Mouse (Mus musculus): Measurements from ENCODE around the gene Cdc14a.
A peak's percentile ranks its signal among the peaks of the same experiment; 100 is the strongest.

Cdc14a gene

DNA sequence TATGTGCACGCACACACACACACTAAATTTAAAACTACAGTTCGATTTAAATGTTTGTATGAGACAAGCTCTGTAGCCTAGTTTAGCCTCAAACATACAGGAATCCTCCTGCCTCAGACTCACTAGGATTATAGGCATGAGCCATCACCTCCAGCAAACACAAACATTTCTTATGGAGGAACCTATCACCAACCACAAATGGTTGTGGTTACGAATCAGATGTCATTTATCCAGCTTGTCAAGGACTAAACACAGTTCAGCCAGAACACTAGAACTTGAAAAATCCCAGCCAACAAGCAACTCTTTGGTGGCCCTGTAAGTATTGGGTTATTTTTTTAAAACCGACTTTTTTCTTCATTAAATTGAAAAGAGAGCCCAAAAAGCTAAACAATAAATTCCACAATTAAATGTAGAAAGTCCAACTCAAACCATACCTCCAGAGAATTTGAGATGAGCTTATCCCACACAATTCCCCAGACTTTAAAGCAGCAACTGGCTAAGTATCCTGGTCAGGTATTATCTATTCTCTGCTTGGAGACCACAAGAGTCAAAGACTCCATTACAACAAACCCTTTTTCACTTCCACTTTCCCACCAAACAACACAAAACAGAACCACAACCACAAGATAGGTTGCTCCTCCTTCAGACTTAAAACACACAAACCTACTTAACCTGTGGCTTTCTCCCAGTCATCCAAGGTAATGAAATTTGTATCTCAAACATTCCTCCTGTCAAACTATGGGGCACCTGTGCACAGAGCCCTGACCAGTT is 10.7 kb downstream of the Cdc14a start:
- no peak for DNase-seq

- no peak for DNase-seq
Measured at GRCm38 (mm10) chr3:116410051-116410450, 13.8 kb downstream of the Cdc14a start.

DNA sequence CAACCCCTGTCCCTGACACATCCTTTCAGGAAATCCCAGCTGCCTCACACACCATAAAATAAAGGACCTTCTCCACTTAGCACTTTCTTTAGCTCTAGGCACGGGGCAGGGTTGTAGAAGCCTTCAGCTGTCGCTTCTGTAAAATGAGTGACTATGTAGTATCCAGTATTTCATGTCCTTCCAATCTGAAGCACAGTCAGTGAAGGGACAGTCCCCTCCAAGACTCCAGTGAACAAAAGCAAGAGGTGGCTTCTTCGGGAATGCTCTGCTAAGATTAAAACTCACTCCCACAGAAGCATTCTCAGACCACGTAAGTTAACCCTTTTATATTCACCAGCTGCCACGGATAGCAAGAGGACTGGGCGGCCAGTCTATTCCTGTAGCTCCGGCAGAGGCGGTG is 14.3 kb downstream of the Cdc14a start:
- DNase-seq, result no peak

DNA sequence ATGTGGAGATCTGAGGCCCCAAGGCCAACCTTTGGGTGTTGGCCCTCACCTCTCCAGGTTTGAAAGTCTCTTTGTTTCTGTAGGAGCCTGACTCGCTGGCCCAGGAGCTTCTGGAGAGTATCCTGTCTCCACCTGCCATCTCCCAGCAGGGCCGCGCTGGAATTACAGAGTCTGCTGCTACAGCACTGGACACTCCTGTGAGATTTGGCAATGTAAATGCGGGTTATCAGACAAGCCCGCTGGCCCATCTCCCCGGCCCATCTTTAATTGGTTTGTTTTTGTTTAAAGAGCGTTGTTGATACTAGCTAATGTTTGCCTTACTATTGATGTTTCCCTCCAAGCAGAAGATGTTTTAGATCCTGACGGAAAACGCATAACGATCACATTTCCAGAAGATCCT is 15.0 kb downstream of the Cdc14a start:
- DNase-seq, result no peak

- DNase-seq, result no peak
Measured at GRCm38 (mm10) chr3:116405516-116405915, 18.3 kb downstream of the Cdc14a start.

DNA sequence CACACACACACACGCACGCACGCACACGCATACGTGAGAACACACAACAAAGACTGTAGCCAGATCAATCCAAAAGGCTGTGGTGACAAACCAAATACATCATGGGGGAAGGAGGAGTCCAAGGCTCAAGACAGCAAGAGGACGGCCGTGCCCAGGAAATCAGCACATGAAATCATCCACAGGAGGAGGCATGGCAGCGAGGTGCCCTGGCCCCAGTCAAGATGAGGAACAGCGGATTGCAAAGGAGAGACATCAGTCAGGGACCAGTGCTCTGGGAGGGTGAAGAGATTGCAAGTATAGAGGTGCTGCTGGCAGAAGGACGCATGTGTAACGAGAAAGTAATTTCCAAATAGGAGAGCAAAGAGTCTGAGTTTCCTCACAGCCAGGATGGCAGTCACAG is 22.4 kb downstream of the Cdc14a start:
- DNase-seq, result no peak

- peak; percentile 18 for DNase-seq
Measured at GRCm38 (mm10) chr3:116399349-116400090, 24.3 kb downstream of the Cdc14a start.

DNA sequence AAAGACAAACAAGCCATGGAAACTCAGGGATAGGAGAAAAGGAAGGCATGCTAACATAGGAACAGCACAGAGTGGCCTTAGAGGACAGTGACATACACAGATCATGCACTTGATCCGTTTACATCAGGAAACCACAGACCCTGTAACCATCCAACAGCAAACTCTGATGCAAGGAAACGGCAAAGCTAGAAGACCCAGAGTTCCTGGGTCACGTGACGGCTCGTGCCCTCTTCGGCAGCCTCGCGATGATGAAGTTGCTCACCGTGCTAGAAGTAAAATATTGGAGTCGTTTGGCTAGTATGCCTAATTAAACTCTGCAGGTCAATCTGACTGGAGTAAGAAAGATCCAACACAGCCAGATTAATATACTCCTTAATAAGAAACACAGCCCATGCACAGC is 25.3 kb downstream of the Cdc14a start:
- no peak for DNase-seq

GRCm38 (mm10) chr3:116397976-116398375 is 25.9 kb downstream of the Cdc14a start:
- no peak for DNase-seq

- no peak for DNase-seq
Measured at GRCm38 (mm10) chr3:116397341-116397740, 26.5 kb downstream of the Cdc14a start.

DNA sequence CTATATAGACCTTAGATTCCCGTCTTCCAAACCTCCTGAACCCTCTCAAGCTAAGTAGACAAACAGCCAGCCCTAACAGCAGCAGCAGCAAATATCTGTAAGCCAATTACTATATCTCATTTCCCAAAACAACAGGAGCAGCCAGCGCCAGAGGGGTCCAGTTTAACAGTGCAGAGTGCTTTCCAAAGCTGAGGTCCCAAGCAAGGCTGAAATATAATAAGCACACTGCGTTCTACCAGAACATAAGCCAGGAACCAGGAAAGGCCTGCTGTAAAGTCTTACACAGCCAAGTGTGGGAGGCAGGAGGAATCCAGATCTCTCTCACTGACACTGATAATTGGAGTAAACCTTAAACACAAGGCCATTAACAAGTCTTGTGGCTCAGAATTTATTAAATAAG is 27.3 kb downstream of the Cdc14a start:
- no peak for DNase-seq

DNA sequence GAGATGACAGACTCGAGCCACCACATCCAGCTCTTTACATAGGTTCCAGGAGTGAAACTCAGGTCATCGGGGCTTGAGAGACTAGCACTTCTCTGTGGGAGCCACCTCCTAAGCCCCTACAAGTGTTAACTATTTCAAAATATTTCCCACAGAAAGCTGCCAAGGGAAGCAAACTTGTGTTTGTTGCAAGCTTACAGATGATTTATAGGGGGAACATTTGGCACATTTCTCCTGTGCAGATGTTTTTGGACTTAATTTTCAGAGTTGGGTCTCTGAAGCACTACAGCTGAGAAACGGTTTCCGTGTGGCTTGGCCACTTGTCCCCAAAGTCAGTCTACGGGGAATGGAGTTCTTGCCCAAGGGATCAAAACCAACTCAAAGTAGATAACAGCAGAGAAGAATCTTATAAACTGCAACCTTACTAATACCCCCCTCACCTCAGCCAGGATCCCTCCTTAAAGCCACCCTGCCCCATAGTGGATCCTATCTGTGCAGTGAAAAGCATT is 28.9 kb downstream of the Cdc14a start:
- DNase-seq, result no peak

GRCm38 (mm10) chr3:116391399-116391798 is 32.4 kb downstream of the Cdc14a start:
- DNase-seq, result no peak

DNA sequence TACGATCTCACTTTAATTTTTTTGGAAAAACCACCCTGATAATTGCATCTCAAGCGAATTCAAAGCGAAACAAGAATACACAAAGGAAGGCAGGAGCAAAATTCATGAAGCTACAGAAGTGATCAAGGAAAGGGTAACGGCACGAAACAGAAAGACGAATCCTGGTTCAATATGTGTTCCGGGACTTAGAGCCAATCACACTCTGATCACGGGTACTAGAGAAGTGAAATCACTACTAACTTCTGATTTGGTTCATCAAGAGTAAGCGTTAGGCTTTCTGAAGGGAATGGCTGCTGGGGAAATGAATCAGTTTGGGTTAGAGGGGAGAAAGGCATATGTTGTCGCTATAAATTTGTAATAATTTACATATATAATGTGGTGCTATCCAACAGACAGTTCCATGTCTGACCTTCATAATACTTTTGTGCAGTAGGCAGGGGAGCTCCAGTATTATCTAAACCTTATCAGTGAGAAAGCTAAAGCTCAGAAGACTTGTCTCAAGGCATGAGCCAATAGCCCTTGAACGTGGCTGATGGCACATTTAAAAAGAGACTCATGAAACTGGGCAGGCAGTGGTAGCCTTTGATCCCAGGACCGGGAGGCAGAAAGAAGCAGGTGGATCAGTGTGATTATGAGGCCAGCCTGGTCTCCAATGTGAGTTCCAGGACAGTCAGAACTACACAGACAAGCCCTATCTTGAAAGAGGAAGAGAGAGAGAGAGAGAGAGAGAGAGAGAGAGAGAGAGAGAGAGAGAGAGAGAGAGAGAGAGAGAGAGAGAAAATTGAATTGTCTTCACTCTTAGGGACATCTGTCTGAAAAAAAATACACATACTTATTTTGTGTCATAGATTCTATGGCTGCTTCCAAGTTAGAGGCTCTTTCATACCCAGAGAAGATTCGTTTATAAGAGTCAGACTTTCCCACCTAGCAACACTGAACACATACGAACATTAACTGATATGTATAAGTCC is 34.0 kb downstream of the Cdc14a start:
- no peak for DNase-seq

GRCm38 (mm10) chr3:116388808-116389207 is 35.0 kb downstream of the Cdc14a start:
- no peak for DNase-seq

- no peak for DNase-seq
Measured at GRCm38 (mm10) chr3:116386886-116387285, 36.9 kb downstream of the Cdc14a start.

GRCm38 (mm10) chr3:116386342-116386741 is 37.5 kb downstream of the Cdc14a start:
- DNase-seq, result no peak

- no peak for DNase-seq
Measured at GRCm38 (mm10) chr3:116384319-116384718, 39.5 kb downstream of the Cdc14a start.

GRCm38 (mm10) chr3:116380319-116380718 is 43.5 kb downstream of the Cdc14a start:
- DNase-seq, result no peak

DNA sequence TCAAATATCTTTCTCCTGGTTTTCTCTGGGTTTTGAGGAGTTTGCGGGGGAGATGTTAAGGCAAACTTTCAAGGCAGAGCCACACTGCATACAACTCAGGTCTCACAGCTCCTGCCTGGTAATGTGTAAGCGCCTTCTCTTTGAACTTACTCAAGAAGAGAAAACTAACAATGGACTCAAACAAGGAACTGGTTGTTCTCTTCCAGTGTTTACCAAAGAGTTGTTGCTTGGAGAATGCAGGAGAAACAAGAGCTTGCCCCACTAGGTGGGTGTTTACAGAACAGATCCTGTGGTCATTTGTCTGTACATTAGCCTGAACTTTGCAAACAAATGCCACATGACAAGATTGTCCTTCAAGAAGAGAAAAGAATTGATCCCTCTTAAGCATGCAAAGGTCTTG is 48.4 kb downstream of the Cdc14a start:
- DNase-seq, result no peak

- DNase-seq, result no peak
Measured at GRCm38 (mm10) chr3:116374486-116374885, 49.3 kb downstream of the Cdc14a start.

- no peak for DNase-seq
Measured at GRCm38 (mm10) chr3:116373196-116373595, 50.6 kb downstream of the Cdc14a start.

GRCm38 (mm10) chr3:116368868-116369437 is 54.9 kb downstream of the Cdc14a start:
- DNase-seq, result no peak
